Mouse (Mus musculus) liver, postnatal 0 days (tissue): Measurements from ENCODE around the gene Gm43552.

ENCODE experiments used
- CTCF ChIP-seq: sonication (generic); IDR thresholded peaks from 2 replicates; pipeline ENCODE4 v1.5.1; 2016; ENCODE audit warnings: antibody characterized with exemption, low read depth
- EP300 ChIP-seq: IDR thresholded peaks from 2 replicates; pipeline ENCODE4 v1.6.1; 2016; ENCODE audit warnings: antibody characterized with exemption, low read depth, mild to moderate bottlenecking

- TF ChIP-seq CTCF (peak; percentile 68), EP300 (no peak)
Observed at GRCm38 (mm10) chr5:65525674-65526443, 33.2 kb upstream of the Gm43552 start.
